Mouse (Mus musculus) B cell, adult (primary cell): ENCODE data around the gene Gm14401. TPM values are rescaled to one million over a fixed set of nuclear protein-coding genes. Genes with fewer than 3 reads are reported as not detected.

ENCODE experiments used
- total RNA-seq: library from RNA; stranded (reverse); gene quantifications from 4 replicates; pipeline ENCODE4 v1.2.4, GENCODE M21; 2023; ENCODE audit not compliant: inconsistent age

Gm14401 gene
- not detected in 4 replicates for total RNA-seq

DNA sequence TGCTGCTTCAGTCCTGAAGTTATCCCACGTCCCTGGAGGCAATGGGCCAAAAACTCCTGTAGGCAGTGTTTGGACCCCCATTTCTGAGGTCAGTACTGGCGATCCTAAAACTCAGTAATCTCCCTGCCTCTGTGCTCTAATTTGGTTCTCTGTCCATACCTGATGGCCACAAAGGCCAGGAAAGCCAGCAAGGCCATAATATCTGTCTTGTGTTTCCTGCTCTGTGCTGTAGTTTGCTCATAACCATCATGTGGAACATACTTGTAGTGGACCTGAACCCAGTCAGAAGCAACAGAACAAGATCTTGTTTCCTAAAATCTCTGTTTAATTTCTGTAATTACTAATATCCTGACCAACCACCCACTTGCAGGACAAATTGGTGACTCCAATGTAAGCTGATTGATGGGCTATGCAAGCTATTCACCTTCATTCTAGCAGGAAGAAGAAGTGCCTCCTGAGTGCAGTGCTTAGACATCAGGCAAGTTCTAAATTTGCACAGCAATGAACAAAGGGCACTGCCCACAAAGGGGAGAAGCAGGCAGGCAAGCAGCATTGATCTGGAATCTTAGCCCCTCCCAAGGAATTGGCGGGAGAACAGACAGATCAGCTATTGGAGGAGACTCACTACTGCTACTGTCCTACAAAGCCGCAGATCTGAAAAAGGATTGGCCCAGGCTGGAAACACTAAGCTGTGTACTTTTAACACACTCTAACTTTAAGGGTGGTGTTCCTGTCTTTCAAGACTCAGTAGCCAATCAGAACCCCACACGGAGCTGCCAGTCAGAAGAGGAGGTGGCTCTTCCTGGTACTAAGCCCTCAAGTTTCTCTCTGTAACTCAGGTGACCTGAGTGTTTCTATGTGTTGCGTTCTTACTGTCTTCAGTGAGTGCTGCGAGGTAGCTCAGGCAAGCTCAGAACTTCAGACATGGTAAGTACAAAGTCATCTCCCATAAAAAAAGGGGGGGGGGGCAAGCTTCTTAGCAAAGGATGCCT lies at the start of gene Gm14401:
TSS of gene Gm14401 (plus strand) at position 889 of the 992 bp plus-strand sequence.

Other genes starting within 250 kb of the Gm14401 start
- gene Gm14408, start 243.2 kb upstream of the Gm14401 start, total RNA-seq: not detected in 4 replicates
- 0.45 to 1.1 TPM (median 0.65 TPM) in 4 replicates for gene Gm14296, start 146.5 kb upstream of the Gm14401 start, total RNA-seq
- 1.4 to 4.3 TPM (median 3.6 TPM) in 4 replicates for gene Gm14419, start 73.4 kb upstream of the Gm14401 start, total RNA-seq
- gene Gm14410, start 132.1 kb downstream of the Gm14401 start, total RNA-seq: 3.1 to 7.3 TPM (median 5.4 TPM) in 3 of 4 replicates, not detected in the other
- not detected in 4 replicates for gene Gm14409, start 192.7 kb downstream of the Gm14401 start, total RNA-seq
- gene Gm14412, start 250.0 kb downstream of the Gm14401 start, total RNA-seq: not detected in 4 replicates